Mouse (Mus musculus) midbrain, embryonic 10.5 days (tissue): ENCODE data around the gene Snrpa1. TPM values are rescaled to one million over a fixed set of nuclear protein-coding genes. Genes with fewer than 3 reads are reported as not detected.

Source experiments
- DNase-seq: peaks from one replicate; pipeline ENCODE4 v3.0.0-alpha.2; 2017; ENCODE audit warnings: low spot score
- H3K27ac ChIP-seq: fragments of 300-500 bp; sonication (generic); replicated peaks from 2 replicates; pipeline ENCODE4 v1.5.1; 2016; ENCODE audit warnings: mild to moderate bottlenecking
- H3K27me3 ChIP-seq: fragments of 300-500 bp; sonication (generic); 2 replicates; pipeline ENCODE4 v1.6.1; 2016; ENCODE audit warnings: low read depth, mild to moderate bottlenecking; ENCODE audit not compliant: poor library complexity, severe bottlenecking
- H3K36me3 ChIP-seq: fragments of 300-500 bp; sonication (generic); 2 replicates; pipeline ENCODE4 v1.6.1; 2016; ENCODE audit warnings: mild to moderate bottlenecking, moderate library complexity
- H3K4me1 ChIP-seq: fragments of 300-500 bp; sonication (generic); 2 replicates; pipeline ENCODE4 v1.6.1; 2016
- H3K4me3 ChIP-seq: fragments of 300-500 bp; sonication (generic); 2 replicates; pipeline ENCODE4 v1.5.1; 2016; ENCODE audit warnings: mild to moderate bottlenecking, moderate library complexity
- H3K9me3 ChIP-seq: fragments of 300-500 bp; sonication (generic); replicated peaks from 2 replicates; pipeline ENCODE4 v1.6.1; 2016; ENCODE audit warnings: mild to moderate bottlenecking
- WGBS: fragments of 180-500 bp; shearing (Covaris S2); methylation state at CpG from one replicate; pipeline ENCODE4 v1.1.7; 2016; 5-methylcytosine and 5-hydroxymethylcytosine counted together
- polyA plus RNA-seq: library from polyadenylated mRNA; unstranded; fragments of >200 nt; fragmentation: Nextera tagmentation; extraction: Ambion mirVana; gene quantifications from 2 replicates; pipeline ENCODE4 v1.2.1, GENCODE M21; 2016

Gene Snrpa1
- polyA plus RNA-seq, 1 experiment from 2014 or later = 271 TPM

GRCm38 (mm10) chr7:66088077-66088476, 29.3 kb downstream of the Snrpa1 start:
- Histone ChIP-seq H3K4me1 (no peaks in the 10 kb centered on the region), H3K27ac (no peak overlapping the region), H3K9me3 (no peaks in the 10 kb centered on the region), H3K27me3 (no peaks in the 10 kb centered on the region), H3K4me3 (no peak overlapping the region), H3K36me3 (peaks cover 97% of the 10 kb centered on the region)
- WGBS = 86% methylated on average over 2 of the region's 2 CpGs
- no peak for DNase-seq

GRCm38 (mm10) chr7:66090676-66091190, 31.9 kb downstream of the Snrpa1 start:
- Histone ChIP-seq H3K27me3 (no peaks in the 10 kb centered on the region), H3K9me3 (no peaks in the 10 kb centered on the region), H3K36me3 (peaks cover 70% of the 10 kb centered on the region), H3K4me1 (no peaks in the 10 kb centered on the region), H3K27ac (no peak overlapping the region), H3K4me3 (no peak overlapping the region)
- DNase-seq = no peak
- WGBS = 82% methylated on average over 11 of the region's 11 CpGs

GRCm38 (mm10) chr7:66091553-66091952, 32.8 kb downstream of the Snrpa1 start:
- H3K36me3 ChIP-seq = peaks cover 62% of the 10 kb centered on the region

GRCm38 (mm10) chr7:66092656-66093055, 33.9 kb downstream of the Snrpa1 start:
- no peak for DNase-seq
- Histone ChIP-seq H3K4me1 (no peaks in the 10 kb centered on the region), H3K36me3 (peaks cover 51% of the 10 kb centered on the region), H3K27me3 (no peaks in the 10 kb centered on the region), H3K27ac (no peak overlapping the region), H3K4me3 (no peak overlapping the region), H3K9me3 (no peaks in the 10 kb centered on the region)
- WGBS = 92% methylated on average over 8 of the region's 8 CpGs

More at GRCm38 (mm10) chr7:66091553-66091952, 32.8 kb downstream of the Snrpa1 start:
- 84% methylated on average over 7 of the region's 7 CpGs for WGBS
- Histone ChIP-seq H3K9me3 (no peaks in the 10 kb centered on the region), H3K4me1 (no peaks in the 10 kb centered on the region), H3K27ac (no peak overlapping the region), H3K4me3 (no peak overlapping the region), H3K27me3 (no peaks in the 10 kb centered on the region)
- no peak for DNase-seq

- H3K27ac ChIP-seq = no peak overlapping the region
- 84% methylated on average over 5 of the region's 5 CpGs for WGBS
Observed at GRCm38 (mm10) chr7:66094141-66094540, 35.3 kb downstream of the Snrpa1 start.

DNA sequence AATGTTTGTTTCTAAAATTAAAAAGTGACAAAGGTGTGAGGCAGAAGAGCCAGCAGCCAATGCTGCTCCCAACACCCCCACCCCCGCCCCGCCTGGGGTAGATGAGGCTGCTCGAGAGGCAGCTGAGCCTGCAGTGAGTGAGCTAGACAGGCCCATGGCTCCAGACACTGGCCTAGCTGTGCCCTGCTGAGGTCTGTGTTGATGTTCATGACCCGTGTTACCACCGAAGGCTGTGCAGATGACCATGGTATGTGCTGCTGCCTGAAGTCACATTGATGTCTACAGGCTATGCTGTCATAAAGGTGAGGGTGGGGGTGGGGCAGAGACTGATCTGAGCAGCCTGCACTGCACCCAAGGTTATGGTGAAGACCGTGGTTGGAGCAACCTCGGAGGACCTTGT, 40.0 kb downstream of the Snrpa1 start:
- WGBS = 83% methylated on average over 7 of the region's 7 CpGs
- Histone ChIP-seq H3K27me3 (peaks cover 7% of the 10 kb centered on the region), H3K4me1 (no peaks in the 10 kb centered on the region), H3K27ac (no peak overlapping the region), H3K9me3 (no peaks in the 10 kb centered on the region), H3K36me3 (no peaks in the 10 kb centered on the region), H3K4me3 (no peak overlapping the region)
- DNase-seq = no peak

More at GRCm38 (mm10) chr7:66094141-66094540, 35.3 kb downstream of the Snrpa1 start:
- Histone ChIP-seq H3K4me1 (no peaks in the 10 kb centered on the region), H3K36me3 (peaks cover 36% of the 10 kb centered on the region), H3K27me3 (no peaks in the 10 kb centered on the region), H3K9me3 (no peaks in the 10 kb centered on the region), H3K4me3 (no peak overlapping the region)
- DNase-seq = no peak

DNA sequence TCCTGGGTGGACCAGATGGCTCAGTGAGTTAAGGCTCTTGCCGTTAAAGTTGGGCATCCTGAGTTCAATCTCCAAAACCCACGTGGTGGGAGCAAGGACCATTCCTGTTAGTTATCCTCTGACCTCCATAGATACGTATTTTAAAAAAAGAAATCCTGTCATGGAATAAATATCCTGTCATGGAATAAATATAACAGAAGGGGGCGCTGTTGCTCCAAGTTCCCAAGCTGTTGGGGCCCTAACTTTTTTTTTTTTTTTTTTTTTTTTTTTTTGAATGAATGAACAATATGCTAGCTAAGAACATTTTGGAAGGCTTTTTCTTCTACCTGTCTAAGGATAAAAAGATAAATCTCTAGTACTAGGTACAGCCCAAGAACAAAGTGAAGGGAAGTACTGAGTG, 43.1 kb downstream of the Snrpa1 start:
- H3K4me1 ChIP-seq = no peaks in the 10 kb centered on the region
- no peak overlapping the region for H3K4me3 ChIP-seq
- DNase-seq = no peak
- no peak overlapping the region for H3K27ac ChIP-seq
- no peaks in the 10 kb centered on the region for H3K9me3 ChIP-seq
- no peaks in the 10 kb centered on the region for H3K36me3 ChIP-seq
- peaks cover 10% of the 10 kb centered on the region for H3K27me3 ChIP-seq
- 10% methylated on average over 4 of the region's 4 CpGs for WGBS

DNA sequence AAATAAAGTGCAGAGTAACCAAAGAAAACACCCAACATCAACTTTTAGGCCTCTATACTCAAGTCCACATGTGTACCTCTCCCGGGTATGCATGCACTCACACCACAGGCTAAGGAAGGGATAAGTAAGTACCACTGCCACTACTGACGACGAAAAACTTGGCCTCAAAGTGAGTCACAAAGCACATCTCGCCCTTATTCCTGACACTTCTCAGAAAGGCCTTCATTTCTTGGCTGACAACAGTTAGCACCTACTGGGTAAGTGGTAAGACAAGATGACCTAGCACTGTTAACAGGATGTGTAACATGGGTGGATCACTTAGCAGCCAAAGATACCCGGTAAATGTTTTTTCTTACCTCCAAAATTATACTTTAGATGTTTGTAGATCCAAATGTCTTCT, 45.7 kb downstream of the Snrpa1 start:
- no peak for DNase-seq
- Histone ChIP-seq H3K27me3 (peaks cover 16% of the 10 kb centered on the region), H3K27ac (no peak overlapping the region), H3K9me3 (no peaks in the 10 kb centered on the region), H3K4me3 (no peak overlapping the region), H3K4me1 (peaks cover 8% of the 10 kb centered on the region), H3K36me3 (no peaks in the 10 kb centered on the region)
- WGBS = 88% methylated on average over 5 of the region's 5 CpGs

- Histone ChIP-seq H3K36me3 (no peaks in the 10 kb centered on the region), H3K9me3 (no peaks in the 10 kb centered on the region), H3K27me3 (peaks cover 14% of the 10 kb centered on the region), H3K4me3 (no peak overlapping the region), H3K4me1 (peaks cover 12% of the 10 kb centered on the region), H3K27ac (no peak overlapping the region)
- no peak for DNase-seq
- WGBS = 77% methylated on average over 4 of the region's 4 CpGs
Observed at GRCm38 (mm10) chr7:66105771-66106170, 47.0 kb downstream of the Snrpa1 start.

- peaks cover 20% of the 10 kb centered on the region for H3K4me1 ChIP-seq
- 86% methylated on average over 7 of the region's 7 CpGs for WGBS
- no peak overlapping the region for H3K27ac ChIP-seq
- no peaks in the 10 kb centered on the region for H3K9me3 ChIP-seq
- H3K27me3 ChIP-seq = peaks cover 10% of the 10 kb centered on the region
- no peak overlapping the region for H3K4me3 ChIP-seq
- no peak for DNase-seq
- H3K36me3 ChIP-seq = no peaks in the 10 kb centered on the region
Observed at GRCm38 (mm10) chr7:66106581-66107056, 47.8 kb downstream of the Snrpa1 start.

- Histone ChIP-seq H3K9me3 (no peaks in the 10 kb centered on the region), H3K4me1 (peaks cover 25% of the 10 kb centered on the region), H3K27me3 (peaks cover 10% of the 10 kb centered on the region), H3K36me3 (no peaks in the 10 kb centered on the region), H3K4me3 (no peak overlapping the region), H3K27ac (no peak overlapping the region)
- no peak for DNase-seq
- WGBS = 86% methylated on average over 11 of the region's 11 CpGs
Observed at GRCm38 (mm10) chr7:66107206-66107605, 48.4 kb downstream of the Snrpa1 start.

DNA sequence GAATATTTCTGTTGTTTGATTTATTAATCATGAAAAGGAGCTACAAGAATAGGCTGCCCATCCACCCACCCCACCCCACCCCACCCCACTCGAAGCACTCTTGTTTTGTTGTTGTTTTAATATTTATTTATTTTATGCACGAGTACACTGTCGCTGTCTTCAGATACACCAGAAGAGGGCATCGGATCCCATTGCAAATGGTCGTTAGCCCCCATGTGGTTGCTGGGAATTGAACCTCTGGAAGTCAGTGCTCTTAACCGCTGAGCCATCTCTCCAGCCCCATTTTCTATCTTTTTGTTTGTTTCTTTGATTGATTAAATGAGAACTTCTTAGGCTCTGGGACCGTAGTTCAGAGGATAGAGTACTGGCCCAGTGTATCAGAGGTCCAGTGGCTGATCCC, 49.1 kb downstream of the Snrpa1 start:
- no peak overlapping the region for H3K4me3 ChIP-seq
- DNase-seq = peak; percentile 37
- 12% methylated on average over 7 of the region's 7 CpGs for WGBS
- H3K4me1 ChIP-seq = peaks cover 29% of the 10 kb centered on the region
- no peaks in the 10 kb centered on the region for H3K36me3 ChIP-seq
- H3K9me3 ChIP-seq = no peaks in the 10 kb centered on the region
- no peak overlapping the region for H3K27ac ChIP-seq
- H3K27me3 ChIP-seq = peaks cover 10% of the 10 kb centered on the region

GRCm38 (mm10) chr7:66108961-66109854, 50.4 kb downstream of the Snrpa1 start, which contains the start of gene Chsy1:
TSS of gene Chsy1 (plus strand) at chr7:66109515.
- Histone ChIP-seq H3K4me1 (peaks cover 37% of the 10 kb centered on the region), H3K27ac (peak within 1 kb of the TSS; percentile 97), H3K36me3 (0 out of 2 replicates have a peak, but pooled peaks cover under 1% of the 10 kb centered on the region), H3K9me3 (no peaks in the 10 kb centered on the region), H3K4me3 (peak within 1 kb of the TSS; percentile 93), H3K27me3 (peaks cover 10% of the 10 kb centered on the region)
- DNase-seq = peak; percentile 93
- WGBS = 4% methylated on average over 113 of the region's 123 CpGs
